Mouse (Mus musculus): ENCODE measurements around the gene Gps2.

DNA sequence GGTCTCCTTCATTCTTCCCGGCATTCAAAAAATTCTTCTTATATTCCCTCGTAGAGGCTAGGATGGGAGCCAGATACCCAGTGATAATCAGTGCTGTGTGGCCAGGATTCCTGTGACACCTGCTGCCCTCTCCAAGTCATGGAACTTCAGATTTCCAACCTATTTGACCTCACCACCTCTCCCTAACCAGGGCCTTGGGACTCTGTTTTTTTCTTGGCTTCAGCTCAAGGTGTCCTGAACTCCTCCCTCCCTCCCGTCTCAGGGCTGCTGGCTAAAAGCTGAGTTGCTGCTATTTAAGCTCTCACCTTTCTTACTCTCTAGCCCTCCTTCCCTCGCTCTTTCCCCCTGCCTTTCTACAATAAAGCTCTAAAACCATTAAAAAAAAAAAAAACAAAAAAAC is 13.8 kb upstream of the Gps2 start:
- no peak for TF ChIP-seq CTCF (IDR thresholded peaks at IDR 0.05; ENCODE audit: extremely low read depth, insufficient read length, insufficient replicate concordance, low read depth, low read length)
- no peak for TF ChIP-seq POLR2A (IDR thresholded peaks at IDR 0.05; ENCODE audit: low read depth, low read length)
